Mouse (Mus musculus): Measurements from ENCODE around the gene Cd84.
"Not testable (repeated sequence)": the region's sequence is repeated elsewhere in the genome, so short reads cannot be mapped to it uniquely, and the experiment has no call there.

The Cd84 gene

GRCm38 (mm10) chr1:171839488-171839887 is at the start of gene Cd84:
Cd84 (plus strand) TSS chr1:171839697.
- DNase-seq, result no peak

GRCm38 (mm10) chr1:171791491-171791890 is 48.0 kb upstream of the Cd84 start:
- DNase-seq, result no peak

GRCm38 (mm10) chr1:171796185-171796584 is 43.3 kb upstream of the Cd84 start:
- no peak for DNase-seq

GRCm38 (mm10) chr1:171797840-171798239 is 41.7 kb upstream of the Cd84 start:
- DNase-seq, result no peak

- DNase-seq, result no peak
These were observed 39.8 kb upstream of the Cd84 start for GRCm38 (mm10) chr1:171799648-171800047.

- DNase-seq, result not testable (repeated sequence)
These were observed 28.4 kb upstream of the Cd84 start for GRCm38 (mm10) chr1:171811048-171811447.

- DNase-seq, result peak in 1 of 2 experiments; percentile 12
These were observed 23.7 kb upstream of the Cd84 start for GRCm38 (mm10) chr1:171815545-171816439.

GRCm38 (mm10) chr1:171816991-171817390 is 22.5 kb upstream of the Cd84 start:
- DNase-seq, result no peak

- DNase-seq, result no peak
These were observed 18.2 kb upstream of the Cd84 start for GRCm38 (mm10) chr1:171821331-171821730.

- DNase-seq, result no peak
These were observed 14.0 kb upstream of the Cd84 start for GRCm38 (mm10) chr1:171825462-171825861.

GRCm38 (mm10) chr1:171826164-171826563 is 13.3 kb upstream of the Cd84 start:
- DNase-seq, result no peak

- no peak for DNase-seq
These were observed 11.8 kb upstream of the Cd84 start for GRCm38 (mm10) chr1:171827674-171828073.

GRCm38 (mm10) chr1:171840450-171841023 is 1.0 kb downstream of the Cd84 start:
- DNase-seq, result peak in 1 of 2 experiments; percentile 8

GRCm38 (mm10) chr1:171845035-171845754 is 5.7 kb downstream of the Cd84 start:
- no peak for DNase-seq

GRCm38 (mm10) chr1:171848201-171848600 is 8.7 kb downstream of the Cd84 start:
- DNase-seq, result no peak

- DNase-seq, result no peak
These were observed 9.3 kb downstream of the Cd84 start for GRCm38 (mm10) chr1:171848757-171849156.

GRCm38 (mm10) chr1:171849454-171849853 is 10.0 kb downstream of the Cd84 start:
- no peak for DNase-seq

- no peak for DNase-seq
These were observed 26.0 kb downstream of the Cd84 start for GRCm38 (mm10) chr1:171865467-171865866.

GRCm38 (mm10) chr1:171886989-171887388 is 47.5 kb downstream of the Cd84 start:
- DNase-seq, result no peak

- DNase-seq, result not testable (repeated sequence)
These were observed 55.9 kb downstream of the Cd84 start, which contains the start of gene Gm10521 for GRCm38 (mm10) chr1:171895364-171895763. Gm10521 (plus strand) TSS chr1:171895664.

- no peak for DNase-seq
These were observed 64.5 kb downstream of the Cd84 start for GRCm38 (mm10) chr1:171904011-171904410.

- DNase-seq, result no peak
These were observed 76.4 kb downstream of the Cd84 start for GRCm38 (mm10) chr1:171915638-171916458.
